Mouse (Mus musculus) cerebellum, postnatal 36 days (tissue): Measurements from ENCODE around the gene Lrrc8d.
A peak's percentile ranks its signal among the peaks of the same experiment; 100 is the strongest.

ENCODE experiments used
- DNase-seq, 2 experiments: peaks; one replicate each; pipeline ENCODE4 v3.0.0; 2021 to 2022; ENCODE audit warnings: mixed read lengths in 2 of 2

Lrrc8d gene

GRCm38 (mm10) chr5:105699141-105700069 is at the start of gene Lrrc8d:
TSS of gene Lrrc8d (plus strand) at chr5:105699969.
- DNase-seq = peak; percentile 86 to 87

DNA sequence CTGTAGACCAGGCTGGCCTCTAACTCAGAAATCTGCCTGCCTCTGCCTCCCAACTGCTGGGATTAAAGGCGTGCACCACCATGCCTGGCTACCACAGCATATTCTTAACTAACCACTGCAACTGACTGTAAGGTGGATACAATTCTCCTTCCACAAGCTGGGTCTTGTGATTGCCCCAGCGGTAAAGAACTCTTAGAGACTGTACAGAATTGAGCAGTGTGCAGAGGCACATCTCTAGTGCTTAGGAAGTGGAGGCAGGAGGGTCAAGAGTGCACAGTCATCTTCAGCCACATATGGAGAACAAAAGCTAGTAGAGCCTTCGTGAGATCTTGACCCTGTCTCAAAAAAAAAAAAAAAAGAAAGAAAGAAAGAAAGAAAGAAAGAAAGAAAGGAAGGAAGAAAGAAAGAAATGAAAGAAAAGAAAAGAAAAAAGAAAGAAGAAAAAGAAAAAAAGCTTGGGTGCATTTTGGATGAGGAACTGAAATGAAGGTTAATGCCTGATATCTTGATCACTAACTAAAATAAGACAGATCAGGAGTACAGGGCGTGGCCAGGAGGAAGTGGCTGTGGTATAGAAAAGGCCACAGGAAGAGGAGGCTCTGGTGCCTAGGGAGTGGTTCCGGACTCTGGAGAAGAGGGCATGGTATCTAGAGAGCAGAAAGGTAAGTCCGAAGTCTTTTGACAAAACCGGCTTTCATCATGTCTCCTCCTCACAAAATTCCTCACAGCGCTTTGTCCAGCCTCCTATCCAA is 48.9 kb upstream of the Lrrc8d start:
- DNase-seq = no peak

DNA sequence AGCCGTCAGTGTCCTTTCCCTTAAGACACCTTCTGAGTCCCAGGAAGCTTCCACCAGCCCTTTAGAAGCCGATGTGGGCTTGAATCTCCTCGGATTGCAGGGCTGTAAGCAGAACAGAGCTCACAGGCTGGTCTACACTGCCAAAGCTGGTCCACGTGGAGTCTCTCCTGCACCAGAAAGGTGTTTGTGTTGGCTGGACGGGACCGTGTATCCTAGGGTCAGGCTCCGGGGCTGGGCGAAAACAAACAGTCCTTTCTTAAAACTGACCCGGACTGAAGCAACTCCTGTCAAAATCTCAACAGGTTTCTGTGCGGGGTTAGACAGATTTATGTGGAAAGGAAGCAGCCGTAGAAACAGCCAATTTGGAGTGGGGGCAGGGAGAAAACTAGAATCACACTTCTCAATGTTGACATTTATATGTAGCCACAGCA is 48.2 kb upstream of the Lrrc8d start:
- no peak for DNase-seq

DNA sequence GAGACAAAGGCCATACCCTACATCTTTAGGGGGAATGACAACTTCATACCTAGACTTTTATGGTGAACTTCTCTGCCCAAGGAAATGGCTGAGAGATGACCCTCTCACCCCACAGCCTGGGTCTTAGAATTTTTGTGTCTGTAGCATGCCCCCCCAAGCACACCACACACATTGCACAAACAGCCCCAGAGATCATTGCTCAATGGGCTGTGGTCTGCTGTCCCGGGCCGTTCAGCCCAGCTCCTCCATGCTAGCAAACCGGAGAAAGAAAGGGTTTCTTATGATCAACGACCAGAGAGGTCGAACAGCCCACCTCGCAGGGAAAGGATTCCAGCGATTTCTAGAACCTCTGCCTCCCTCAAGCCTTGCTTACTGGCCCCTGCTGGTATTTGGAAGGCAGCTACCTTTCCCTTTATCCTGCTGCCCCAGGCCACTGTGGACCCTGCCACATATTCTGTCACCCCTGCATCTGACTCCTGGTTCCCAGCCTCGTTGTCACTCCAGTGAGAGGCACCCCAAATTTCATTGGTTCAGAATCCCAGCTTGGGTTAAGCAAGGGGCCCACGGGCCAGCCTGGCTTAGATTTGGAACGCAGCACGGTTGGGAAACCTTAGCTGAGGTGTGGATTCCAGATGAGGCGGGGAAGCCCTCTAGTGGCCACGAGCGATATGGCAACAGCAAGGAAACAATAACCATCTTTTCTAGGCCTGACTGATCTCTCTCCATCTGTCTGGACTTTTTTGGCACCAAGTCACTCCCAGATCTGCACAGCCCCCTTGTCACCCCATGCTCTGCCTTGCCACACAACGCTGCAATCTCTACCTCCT is 45.3 kb upstream of the Lrrc8d start:
- DNase-seq = peak; percentile 79 to 87

DNA sequence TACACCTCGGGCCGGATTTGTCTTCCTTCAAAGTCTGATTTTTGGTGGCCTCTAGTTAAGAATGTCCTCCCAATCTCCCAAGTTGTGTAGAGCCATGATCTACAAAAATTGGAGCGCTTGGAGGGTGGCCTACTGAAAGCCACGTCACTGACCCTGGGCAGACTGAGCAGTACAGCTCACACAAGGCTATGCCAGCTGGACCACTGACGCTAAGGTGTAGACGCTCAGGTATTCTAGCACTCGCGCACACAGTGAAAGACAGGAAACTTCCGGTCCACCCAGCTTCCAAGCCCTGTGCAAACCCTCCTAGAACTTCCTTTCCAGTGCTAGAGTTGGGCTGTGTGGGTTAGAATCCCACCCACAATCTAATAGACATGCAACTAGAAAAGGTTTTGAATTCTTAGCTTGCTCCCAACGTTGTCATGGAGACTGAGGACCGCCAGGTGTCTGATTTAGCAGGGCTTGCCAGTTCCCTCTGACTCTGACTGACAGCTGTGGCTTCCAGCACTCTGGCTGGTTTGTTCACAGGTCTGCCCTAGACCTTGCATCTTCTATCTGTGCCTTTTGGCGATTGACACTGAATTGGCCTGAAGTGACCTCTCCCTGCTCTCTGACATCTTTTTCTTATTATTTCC is 44.6 kb upstream of the Lrrc8d start:
- no peak for DNase-seq

GRCm38 (mm10) chr5:105661894-105662293 is 37.9 kb upstream of the Lrrc8d start:
- DNase-seq = no peak

DNA sequence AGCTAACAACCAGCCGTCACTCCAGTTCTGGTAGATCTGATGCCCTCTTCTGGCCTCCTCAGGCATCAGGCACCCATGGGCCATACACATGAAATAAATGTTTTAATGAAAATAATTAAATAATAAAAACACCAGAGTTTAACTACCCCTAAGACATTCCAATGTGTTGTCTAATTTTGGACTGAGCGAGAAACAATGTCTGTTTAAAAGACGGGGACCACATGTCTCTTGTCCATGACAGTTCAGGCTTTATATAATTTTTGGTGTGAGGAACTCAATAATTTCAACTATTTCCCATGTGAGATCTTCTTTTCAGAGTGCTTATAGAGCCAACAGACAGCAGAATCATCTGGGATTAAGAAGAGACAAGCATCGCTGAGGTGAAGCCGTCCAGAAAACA is 32.8 kb upstream of the Lrrc8d start:
- no peak for DNase-seq

DNA sequence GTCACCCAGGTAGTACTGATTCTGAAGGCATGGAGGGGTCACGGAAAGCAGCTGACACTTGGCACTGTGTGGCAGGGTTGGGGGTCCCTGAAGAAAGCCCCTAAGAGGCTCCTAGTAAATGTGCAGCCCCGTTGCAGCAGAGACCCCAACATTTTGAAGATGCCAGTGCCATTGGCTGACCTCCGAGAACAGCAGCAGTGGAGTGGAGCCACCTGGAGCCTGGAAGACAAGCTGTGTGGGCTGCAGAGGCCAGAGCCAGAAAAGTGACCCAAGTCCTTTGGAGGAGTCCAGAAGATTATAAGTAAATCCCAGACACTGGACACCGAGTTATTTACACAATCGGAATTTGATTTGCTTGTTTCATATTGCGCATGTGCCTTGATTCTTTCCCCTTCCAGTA is 32.4 kb upstream of the Lrrc8d start:
- no peak for DNase-seq

- no peak for DNase-seq
Measured at GRCm38 (mm10) chr5:105669086-105669485, 30.7 kb upstream of the Lrrc8d start.

GRCm38 (mm10) chr5:105669508-105670353 is 30.0 kb upstream of the Lrrc8d start:
- no peak for DNase-seq

- DNase-seq = no peak
Measured at GRCm38 (mm10) chr5:105672332-105672731, 27.4 kb upstream of the Lrrc8d start.

DNA sequence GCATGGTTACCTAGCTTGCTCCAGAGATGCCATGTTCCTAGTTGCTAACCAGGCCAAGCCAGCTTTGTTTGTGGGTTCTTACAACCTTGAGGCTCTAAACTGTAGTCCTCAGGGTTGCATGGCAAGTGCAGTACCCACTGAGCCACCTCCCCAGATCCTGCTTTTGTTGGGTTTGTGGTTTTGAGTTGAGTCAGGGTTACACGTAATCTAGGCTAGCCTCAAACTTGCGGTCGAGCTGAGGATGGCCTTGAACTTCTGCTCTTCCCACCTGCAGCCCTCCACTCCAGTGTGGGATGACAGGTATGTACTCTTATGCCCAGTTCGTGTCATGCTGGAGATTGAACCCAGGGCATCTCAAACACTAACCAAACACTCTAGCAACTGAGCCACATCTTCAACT is 24.3 kb upstream of the Lrrc8d start:
- no peak for DNase-seq

- DNase-seq = no peak
Measured at GRCm38 (mm10) chr5:105677071-105677470, 22.7 kb upstream of the Lrrc8d start.

DNA sequence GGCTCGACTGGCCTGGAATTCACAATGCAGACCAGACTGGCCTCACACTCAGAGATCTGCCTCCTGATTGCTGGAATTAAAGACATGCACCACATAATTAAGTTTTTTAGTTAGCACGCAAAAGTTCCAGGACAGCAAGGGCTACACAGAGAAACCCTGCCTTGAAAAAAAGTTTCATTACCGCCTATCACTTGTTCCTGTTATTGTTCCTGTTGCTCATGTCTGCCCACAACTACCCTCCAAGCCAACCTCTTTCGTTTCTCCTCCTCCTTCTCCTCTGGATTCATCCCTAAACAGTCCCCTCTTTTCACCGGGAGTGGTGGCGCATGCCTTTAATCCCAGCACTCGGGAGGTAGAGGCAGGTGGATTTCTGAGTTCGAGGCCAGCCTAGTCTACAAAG is 21.5 kb upstream of the Lrrc8d start:
- no peak for DNase-seq

GRCm38 (mm10) chr5:105679261-105679660 is 20.5 kb upstream of the Lrrc8d start:
- DNase-seq = no peak

DNA sequence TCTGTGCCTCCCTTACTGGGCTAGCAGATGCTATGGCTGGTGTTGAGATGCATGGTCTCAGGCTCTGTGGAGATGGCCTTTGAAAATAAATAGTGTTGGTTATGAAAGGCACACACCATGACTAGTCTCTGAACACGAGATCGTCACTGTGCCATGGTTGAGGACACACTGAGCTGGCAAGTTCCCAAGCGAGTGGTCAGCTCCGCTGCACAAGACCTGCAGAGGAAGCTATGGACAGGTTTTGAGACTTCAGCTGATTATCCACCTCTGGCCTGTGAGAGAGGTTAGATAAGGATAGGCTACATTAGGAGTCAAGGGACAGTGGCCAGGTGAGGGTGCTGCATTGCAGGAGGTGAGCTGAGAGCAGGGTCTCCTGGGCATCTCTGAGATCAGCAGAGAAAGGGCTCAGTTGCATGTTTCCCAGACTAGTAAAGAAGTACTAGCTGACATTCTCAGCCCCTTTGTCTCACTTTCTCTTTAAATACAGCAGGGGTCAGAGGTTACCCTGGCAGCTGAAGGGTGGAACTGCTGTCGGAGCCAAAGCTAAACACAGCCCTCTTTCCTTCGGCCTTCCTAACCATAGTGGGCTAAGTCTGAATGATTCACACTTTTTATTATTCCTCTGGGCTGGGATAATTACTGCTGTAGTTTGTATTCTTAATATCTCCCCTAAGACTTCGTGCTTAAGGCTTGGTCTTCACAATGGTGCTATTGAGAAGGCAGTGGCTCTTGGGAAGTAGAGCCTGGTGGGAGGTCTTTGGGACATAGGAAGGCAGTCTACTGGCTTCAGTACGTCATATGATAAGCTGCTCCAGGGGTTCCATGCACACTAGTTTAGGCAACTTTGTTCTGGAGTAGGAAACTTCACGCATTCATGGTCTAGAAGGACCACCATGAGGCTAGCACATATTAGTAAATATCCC is 19.6 kb upstream of the Lrrc8d start:
- DNase-seq = no peak

GRCm38 (mm10) chr5:105682143-105682611 is 17.6 kb upstream of the Lrrc8d start:
- no peak for DNase-seq

- no peak for DNase-seq
Measured at GRCm38 (mm10) chr5:105683912-105684350, 15.8 kb upstream of the Lrrc8d start.

- peak; percentile 72 to 86 for DNase-seq
Measured at GRCm38 (mm10) chr5:105684861-105685600, 14.7 kb upstream of the Lrrc8d start.
